Mouse (Mus musculus) WW6 (cell line): Measurements from ENCODE around the gene Upk1a.

ENCODE experiments used
- DNase-seq: peaks from one replicate; pipeline ENCODE4 v3.0.0-alpha.2; 2013; ENCODE audit warnings: low read depth, low spot score

Upk1a gene

GRCm38 (mm10) chr7:30612654-30613402 is at the start of gene Upk1a:
Upk1a (minus strand) TSS chr7:30612847.
- DNase-seq = no peak

- DNase-seq = peak; percentile 97
Measured at GRCm38 (mm10) chr7:30649591-30650540, 37.2 kb upstream of the Upk1a start, which contains the start of gene Rbm42. Rbm42 (minus strand) TSS chr7:30650317.

- no peak for DNase-seq
Measured at GRCm38 (mm10) chr7:30639083-30639482, 26.4 kb upstream of the Upk1a start.

- DNase-seq = no peak
Measured at GRCm38 (mm10) chr7:30636395-30636794, 23.7 kb upstream of the Upk1a start.

GRCm38 (mm10) chr7:30635752-30636151 is 23.1 kb upstream of the Upk1a start, which contains the start of gene Etv2:
Etv2 (minus strand) TSS chr7:30635852.
- no peak for DNase-seq

- DNase-seq = no peak
Measured at GRCm38 (mm10) chr7:30634621-30635020, 22.0 kb upstream of the Upk1a start.

GRCm38 (mm10) chr7:30633762-30634412 is 21.2 kb upstream of the Upk1a start:
- no peak for DNase-seq

GRCm38 (mm10) chr7:30629013-30629412 is 16.4 kb upstream of the Upk1a start:
- DNase-seq = no peak

- no peak for DNase-seq
Measured at GRCm38 (mm10) chr7:30626647-30627046, 14.0 kb upstream of the Upk1a start.

- DNase-seq = peak; percentile 73
Measured at GRCm38 (mm10) chr7:30625530-30626384, 13.1 kb upstream of the Upk1a start, which contains the start of gene Cox6b1. Cox6b1 (minus strand) TSS chr7:30626151.

GRCm38 (mm10) chr7:30619202-30619601 is 6.6 kb upstream of the Upk1a start:
- no peak for DNase-seq

- DNase-seq = no peak
Measured at GRCm38 (mm10) chr7:30618658-30619057, 6.0 kb upstream of the Upk1a start.

- DNase-seq = no peak
Measured at GRCm38 (mm10) chr7:30615049-30615760, 2.6 kb upstream of the Upk1a start.

- no peak for DNase-seq
Measured at GRCm38 (mm10) chr7:30614454-30614853, 1.8 kb upstream of the Upk1a start.

GRCm38 (mm10) chr7:30613529-30614112 is 974 bp upstream of the Upk1a start:
- DNase-seq = no peak

- DNase-seq = no peak
Measured at GRCm38 (mm10) chr7:30610043-30610442, 2.6 kb downstream of the Upk1a start.

GRCm38 (mm10) chr7:30608476-30608875 is 4.2 kb downstream of the Upk1a start:
- DNase-seq = no peak

- peak; percentile 86 for DNase-seq
Measured at GRCm38 (mm10) chr7:30607706-30608309, 4.8 kb downstream of the Upk1a start.

- no peak for DNase-seq
Measured at GRCm38 (mm10) chr7:30604944-30605343, 7.7 kb downstream of the Upk1a start.
